In the genomic region with DNA sequence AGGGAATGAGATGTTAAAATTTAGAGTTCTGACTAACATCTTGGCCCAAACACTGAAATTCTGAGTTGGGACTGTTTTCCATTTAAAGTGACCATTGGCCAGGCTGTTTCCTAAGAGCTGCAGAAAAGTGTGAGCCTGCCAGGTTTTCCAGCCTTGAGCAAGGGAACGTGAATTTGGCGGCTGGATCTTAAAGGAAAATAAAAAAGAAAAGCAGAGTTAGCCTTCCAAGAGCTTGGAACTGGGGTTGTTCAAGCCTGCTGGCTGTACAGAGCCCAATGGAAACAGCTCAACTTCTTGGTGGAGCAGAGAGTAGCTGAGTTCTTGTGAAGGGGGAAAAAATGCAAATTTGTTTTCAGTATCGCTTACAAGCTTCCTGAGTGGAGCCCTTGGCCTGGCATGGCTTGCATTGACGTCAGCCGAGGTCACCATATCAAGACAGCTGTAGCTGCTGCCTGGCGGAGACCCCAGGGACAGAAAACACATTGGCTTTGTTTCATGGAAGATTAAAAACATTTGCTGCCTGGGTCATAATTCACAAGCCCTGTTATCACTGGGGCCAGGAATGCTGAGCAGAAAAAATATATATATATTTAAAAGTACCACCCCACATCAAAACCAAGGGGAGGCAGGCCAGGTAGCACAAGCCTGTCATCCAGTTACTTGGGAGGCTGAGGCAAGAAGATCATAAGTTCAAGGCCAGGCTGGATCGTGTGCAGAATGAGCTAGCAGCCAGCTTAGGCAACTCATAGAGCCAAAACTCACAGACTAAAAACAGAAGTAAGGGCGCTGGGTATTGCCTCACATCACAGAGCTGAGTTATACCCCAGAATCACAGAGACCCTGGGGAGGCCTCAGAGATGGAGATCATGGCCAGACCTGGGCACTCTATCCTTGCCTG, we compare ENCODE assay signal across 8 mouse cellular contexts. TPM values are rescaled to one million over a fixed set of nuclear protein-coding genes. Genes with fewer than 3 reads are reported as not detected.
DNase-seq lines count a peak whose midpoint lies in the region; ATAC-seq lines count a peak whose summit lies in the region.

No protein-coding gene starts in this region.

- WGBS in embryonic facial prominence, embryonic 11.5 days, result 52% methylated on average over 8 of the region's 8 CpGs
- WGBS in heart, embryonic 11.5 days (ENCODE audit: insufficient replicate concordance), result 58% methylated on average over 8 of the region's 8 CpGs
- WGBS in kidney, embryonic 15.5 days, result 52% methylated on average over 8 of the region's 8 CpGs

- H3K27me3 ChIP-seq in embryonic facial prominence, embryonic 11.5 days (ENCODE audit: control insufficient read depth, insufficient read depth, low read length), result no peaks in the 10 kb centered on the region
- H3K27me3 ChIP-seq in heart, embryonic 11.5 days (ENCODE audit: control insufficient read depth, insufficient read depth, low read length), result no peaks in the 10 kb centered on the region
- no peaks in the 10 kb centered on the region for H3K27me3 ChIP-seq in kidney, embryonic 15.5 days

- intact Hi-C loops in left cerebral cortex, postnatal 4 days (cut with DNase I), result no loop called here

- no peaks in the 10 kb centered on the region for H3K36me3 ChIP-seq in embryonic facial prominence, embryonic 11.5 days (replicated peaks; ENCODE audit: control insufficient read depth, insufficient read depth, low read depth, low read length)
- no peaks in the 10 kb centered on the region for H3K36me3 ChIP-seq in heart, embryonic 11.5 days (ENCODE audit: control insufficient read depth, insufficient read depth, low read length)
- H3K36me3 ChIP-seq in kidney, embryonic 15.5 days, result no peaks in the 10 kb centered on the region

- peak overlapping the region; percentile 11; the same call in 1 of the 2 replicates for H3K27ac ChIP-seq in embryonic facial prominence, embryonic 11.5 days (replicated peaks; ENCODE audit: low read depth, low read length)
- peak overlapping the region; percentile 87 for H3K27ac ChIP-seq in heart, embryonic 11.5 days (ENCODE audit: low read depth, low read length)
- H3K27ac ChIP-seq in kidney, embryonic 15.5 days, result peak overlapping the region; percentile 92

- ATAC-seq in embryonic facial prominence, embryonic 11.5 days (replicated peaks; ENCODE audit: insufficient number of reproducible peaks, low FRiP score, low TSS enrichment, low read depth), result 0 out of 2 replicates have a peak, but pooled peaks have one; percentile 26
- no peak for ATAC-seq in heart, embryonic 11.5 days (replicated peaks; ENCODE audit: insufficient number of reproducible peaks, low FRiP score, low TSS enrichment)
- ATAC-seq in kidney, embryonic 15.5 days (replicated peaks; ENCODE audit: low FRiP score), result no peak
- peak; percentile 76 for ATAC-seq in megakaryocyte, adult 5-6 weeks (ENCODE audit: poor library complexity, severe bottlenecking)

- H3K9me3 ChIP-seq in embryonic facial prominence, embryonic 11.5 days (replicated peaks; ENCODE audit: control insufficient read depth, low read length), result no peaks in the 10 kb centered on the region
- no peaks in the 10 kb centered on the region for H3K9me3 ChIP-seq in heart, embryonic 11.5 days (replicated peaks; ENCODE audit: control insufficient read depth, low read length)
- no peaks in the 10 kb centered on the region for H3K9me3 ChIP-seq in kidney, embryonic 15.5 days (replicated peaks)

- H3K4me2 ChIP-seq in embryonic facial prominence, embryonic 11.5 days (ENCODE audit: low read depth, low read length), result no peak overlapping the region; the same call in 1 of the 2 replicates
- H3K4me2 ChIP-seq in heart, embryonic 11.5 days, result no peak overlapping the region
- H3K4me2 ChIP-seq in kidney, embryonic 15.5 days, result no peak overlapping the region

- DNase-seq in left cerebral cortex, postnatal 4 days, result peak; percentile 51
- no peak for DNase-seq in left cerebral cortex, adult 11 months (ENCODE audit: low spot score)
- peak; percentile 69 for DNase-seq in embryonic facial prominence, embryonic 11.5 days (ENCODE audit: low spot score)
- DNase-seq in spleen, postnatal 14 days (ENCODE audit: low spot score in 2 of 2), result no peak
- DNase-seq in retina, embryonic 14.5 days (ENCODE audit: low spot score), result no peak

- H3K9ac ChIP-seq in embryonic facial prominence, embryonic 11.5 days (replicated peaks; ENCODE audit: low read length), result no peak overlapping the region
- H3K9ac ChIP-seq in heart, embryonic 11.5 days (ENCODE audit: low read depth, low read length), result 0 out of 2 replicates have a peak overlapping the region, but pooled peaks have one; percentile 35
- no peak overlapping the region for H3K9ac ChIP-seq in kidney, embryonic 15.5 days

- H3K4me3 ChIP-seq in embryonic facial prominence, embryonic 11.5 days (ENCODE audit: low read depth, low read length), result no peak overlapping the region
- H3K4me3 ChIP-seq in heart, embryonic 11.5 days (ENCODE audit: low read depth, low read length), result no peak overlapping the region
- no peak overlapping the region for H3K4me3 ChIP-seq in kidney, embryonic 15.5 days (replicated peaks)

- peaks cover 2% of the 10 kb centered on the region; the same call in 1 of the 2 replicates for H3K4me1 ChIP-seq in embryonic facial prominence, embryonic 11.5 days (ENCODE audit: control insufficient read depth, insufficient read depth, low read length)
- peaks cover 32% of the 10 kb centered on the region for H3K4me1 ChIP-seq in heart, embryonic 11.5 days (ENCODE audit: control insufficient read depth, insufficient read depth, low read length)
- peaks cover 36% of the 10 kb centered on the region for H3K4me1 ChIP-seq in kidney, embryonic 15.5 days

RNA-seq across cellular contexts. Expression of a gene that starts 58.7 kb away (rescaled TPM):
- total RNA-seq in left cerebral cortex, postnatal 4 days (2021), result 100 to 1,000 TPM; 134 to 136 TPM
- polyA plus RNA-seq in embryonic facial prominence, embryonic 11.5 days (2014; fragmentation: Nextera tagmentation; extraction: Ambion mirVana), result 245 and 256 TPM in 2 replicates
- 237 and 242 TPM in 2 replicates for polyA plus RNA-seq in heart, embryonic 11.5 days (2014; fragmentation: Nextera tagmentation; extraction: Ambion mirVana)
- polyA plus RNA-seq in kidney, embryonic 15.5 days (2015; fragmentation: Nextera tagmentation; extraction: Ambion mirVana), result 244 and 246 TPM in 2 replicates
- total RNA-seq in megakaryocyte, adult 5-6 weeks (2015), result 47.7 and 70.1 TPM in 2 replicates
- 69.9 and 71.9 TPM in 2 replicates for total RNA-seq in megakaryocyte, adult 5-6 weeks (2017)

Comparison
In these comparisons a context has a peak if more than half of its experiments do, and no peak if none do; other contexts are left out.
1. DNase-seq: peak in left cerebral cortex, postnatal 4 days (single experiment) and embryonic facial prominence, embryonic 11.5 days (single experiment); none in left cerebral cortex, adult 11 months (single experiment), spleen, postnatal 14 days (0 of 2) and retina, embryonic 14.5 days (single experiment).
2. ATAC-seq: peak in embryonic facial prominence, embryonic 11.5 days (single experiment) and megakaryocyte, adult 5-6 weeks (single experiment); none in heart, embryonic 11.5 days (single experiment) and kidney, embryonic 15.5 days (single experiment).
3. H3K27ac ChIP-seq: peak in every context shown above with its lines; median percentile 92 in kidney, embryonic 15.5 days; 87 in heart, embryonic 11.5 days; 11 in embryonic facial prominence, embryonic 11.5 days.